Mouse (Mus musculus) E14TG2a.4 (cell line): ENCODE data around the gene Ccdc191.

Experiments used
- CTCF ChIP-seq: conservative IDR thresholded peaks from 2 replicates; pipeline ENCODE4 v1.5.1; 2014; ENCODE audit warnings: low read length
- NANOG ChIP-seq: IDR thresholded peaks from 2 replicates; pipeline ENCODE4 v1.6.1; 2014; ENCODE audit warnings: borderline replicate concordance, low read length, mixed read lengths
- POU5F1 ChIP-seq: IDR thresholded peaks from 2 replicates; pipeline ENCODE4 v1.6.1; 2014; ENCODE audit warnings: low read length, borderline replicate concordance

- no peak for TF ChIP-seq CTCF
- peak; percentile 95 for TF ChIP-seq NANOG
- no peak for TF ChIP-seq POU5F1
Observed at GRCm38 (mm10) chr16:43926341-43926859, 36.8 kb downstream of the Ccdc191 start, which contains the start of gene Qtrt2.
